Mouse (Mus musculus): Measurements from ENCODE around the gene Cenpa.
"Not testable (repeated sequence)": the region's sequence is repeated elsewhere in the genome, so short reads cannot be mapped to it uniquely, and the experiment has no call there.

Cenpa gene

DNA sequence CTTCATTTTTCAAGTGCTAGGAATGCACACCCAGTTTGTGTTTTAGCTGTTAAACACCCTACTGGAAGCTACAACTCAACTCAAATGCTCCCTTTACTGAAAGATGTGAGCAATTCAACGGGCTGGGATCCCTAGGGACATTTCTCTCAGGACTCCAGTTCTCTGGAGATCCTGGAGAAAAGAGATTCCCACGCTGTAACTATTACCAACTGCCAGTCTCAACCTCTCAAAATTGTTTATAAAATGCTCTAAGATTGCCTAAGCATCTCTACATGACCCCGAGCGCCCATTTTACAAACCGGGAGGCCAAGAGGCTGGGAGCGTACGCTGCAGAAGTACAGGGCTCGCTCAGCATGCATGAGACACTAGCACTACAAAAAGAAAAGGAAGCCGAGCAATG, 19.2 kb upstream of the Cenpa start:
- no peak for DNase-seq (ENCODE audit: low read depth, low spot score)

DNA sequence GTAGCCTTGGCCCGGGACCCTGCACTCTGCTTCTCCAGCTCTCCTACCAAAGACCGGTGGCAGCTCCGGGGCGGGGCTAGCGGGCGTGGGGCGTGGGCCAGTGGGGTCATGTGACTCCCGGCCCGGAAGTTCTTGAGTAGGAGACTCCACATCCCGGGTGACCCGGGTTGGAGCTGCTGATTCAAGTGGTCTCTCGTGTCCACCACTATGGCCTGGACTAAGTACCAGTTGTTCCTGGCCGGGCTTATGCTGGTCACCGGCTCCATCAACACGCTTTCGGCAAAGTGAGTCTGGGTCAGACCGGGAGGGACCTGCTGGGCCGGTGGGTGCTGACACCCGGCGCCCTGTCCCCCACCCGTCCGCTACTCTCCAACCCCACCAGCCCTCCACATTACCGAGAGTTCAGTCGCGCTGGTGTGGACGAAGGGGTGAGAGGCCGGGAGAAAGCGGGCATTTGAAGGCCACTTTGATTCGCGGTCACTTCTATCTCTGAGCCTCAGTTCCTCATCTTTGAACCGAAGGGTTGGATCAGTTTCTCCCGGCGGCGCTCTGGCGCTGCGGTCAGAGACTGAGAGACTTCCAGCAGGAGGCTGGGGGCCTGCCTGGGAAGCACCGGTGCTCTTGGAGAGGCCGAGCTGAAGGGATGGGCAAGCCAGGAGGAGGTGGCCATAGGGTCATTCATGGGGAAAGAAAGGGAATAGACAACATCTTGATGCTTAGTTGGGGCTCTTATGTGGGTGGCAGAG, 18.6 kb upstream of the Cenpa start, which contains the start of gene Slc35f6:
TSS of gene Slc35f6 (plus strand) at position 119 of the 746 bp plus-strand sequence.
- DNase-seq (ENCODE audit: low read depth, low spot score): peak; percentile 76

DNA sequence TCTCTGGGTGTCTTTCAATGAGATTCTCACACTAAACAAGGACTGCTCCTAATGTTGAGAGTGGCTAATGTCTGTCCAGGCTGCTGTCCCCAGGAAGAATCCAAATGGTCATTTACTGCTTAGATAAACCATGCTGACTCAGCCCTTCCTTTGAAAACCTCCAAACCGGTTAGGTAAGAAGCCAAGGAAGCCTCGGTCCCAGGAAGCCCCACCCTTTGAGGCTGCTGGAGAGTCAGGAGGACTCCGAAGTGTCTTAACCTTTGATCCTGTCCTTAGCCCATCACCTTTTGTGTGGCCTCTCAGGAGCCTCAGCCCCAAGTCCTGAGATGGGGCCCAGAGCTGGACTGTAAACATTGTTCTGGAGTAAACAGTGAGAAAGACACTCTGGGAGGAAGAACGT, 17.0 kb upstream of the Cenpa start:
- DNase-seq (ENCODE audit: low read depth, low spot score): no peak

DNA sequence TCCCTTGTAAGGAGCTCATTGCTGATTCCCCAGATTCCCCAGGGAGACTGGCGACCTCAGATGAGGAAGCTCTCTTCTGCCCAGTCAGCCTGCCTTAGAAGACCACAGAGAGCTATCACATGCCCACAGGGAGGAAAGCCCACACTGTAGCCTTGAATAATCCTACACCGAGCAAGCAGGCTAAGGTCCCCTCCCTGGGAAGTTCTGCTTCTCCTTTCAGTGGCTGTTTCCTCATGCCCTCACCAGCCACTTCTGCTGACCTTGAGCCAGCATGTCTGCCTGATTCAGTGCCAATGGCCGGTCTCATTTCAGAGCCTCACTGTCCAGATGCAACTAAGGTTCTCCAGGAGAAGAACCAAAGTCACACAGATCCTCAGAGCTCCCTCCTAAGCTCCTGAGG, 15.8 kb upstream of the Cenpa start:
- peak; percentile 47 for DNase-seq (ENCODE audit: low read depth, low spot score)

DNA sequence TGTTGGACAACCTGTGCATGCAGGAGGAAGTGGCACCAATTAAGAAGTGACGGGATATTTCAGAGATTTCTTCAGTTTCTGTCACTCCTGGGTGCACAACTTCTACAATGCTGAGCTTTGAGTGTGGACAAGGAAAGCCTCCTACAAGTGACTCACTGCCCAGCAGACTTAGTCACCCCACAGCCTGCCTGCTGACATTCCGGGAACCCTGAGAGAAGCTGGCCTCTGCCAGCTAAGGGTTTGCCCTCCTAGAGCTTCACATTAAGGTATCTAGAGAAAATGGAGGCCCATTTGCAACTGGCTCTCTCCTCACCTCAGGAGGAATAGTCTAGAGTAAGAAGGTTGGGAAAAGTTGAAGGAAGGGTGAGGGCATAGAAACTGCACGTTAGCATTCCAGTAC, 15.0 kb upstream of the Cenpa start:
- no peak for DNase-seq (ENCODE audit: low read depth, low spot score)

DNA sequence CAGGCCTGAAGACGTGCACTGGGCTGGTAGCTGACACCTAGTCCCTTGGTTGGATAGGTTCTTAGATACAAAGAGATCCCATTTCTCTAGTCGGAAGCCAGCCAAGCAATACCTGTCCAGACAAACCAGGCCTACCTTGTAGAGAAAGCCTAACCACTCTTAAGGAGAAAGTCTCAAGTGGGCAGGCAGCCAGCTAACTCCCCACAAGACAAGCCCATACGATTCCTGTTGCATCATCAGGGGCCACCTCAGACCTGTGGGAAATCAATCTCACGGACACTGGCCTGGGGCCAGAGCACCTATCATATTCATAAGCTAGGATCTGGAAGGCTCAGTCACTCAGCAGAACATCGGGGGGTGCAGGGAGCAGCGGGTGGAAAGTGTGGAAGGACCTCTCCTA, 13.3 kb upstream of the Cenpa start:
- no peak for DNase-seq (ENCODE audit: low read depth, low spot score)

DNA sequence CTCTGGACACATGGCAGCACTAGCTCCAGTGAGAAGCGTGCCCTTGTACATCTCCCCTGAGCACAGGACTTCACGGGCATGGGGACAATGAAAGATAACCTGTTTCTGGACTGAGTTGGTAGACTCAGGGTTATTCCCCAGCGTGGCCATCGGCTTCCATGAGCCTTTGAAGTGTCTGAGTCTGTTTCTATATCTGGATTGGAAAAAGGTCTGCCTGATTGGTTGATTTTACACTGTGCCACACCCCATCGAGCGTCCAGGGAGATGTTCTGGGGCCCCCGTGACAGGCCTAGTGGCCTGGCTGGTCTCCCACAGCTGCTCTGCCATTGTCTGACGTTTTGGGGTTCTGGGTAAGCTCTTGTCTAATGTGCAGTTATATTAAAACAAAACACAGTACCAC, 11.5 kb upstream of the Cenpa start:
- DNase-seq (ENCODE audit: low read depth, low spot score): no peak

DNA sequence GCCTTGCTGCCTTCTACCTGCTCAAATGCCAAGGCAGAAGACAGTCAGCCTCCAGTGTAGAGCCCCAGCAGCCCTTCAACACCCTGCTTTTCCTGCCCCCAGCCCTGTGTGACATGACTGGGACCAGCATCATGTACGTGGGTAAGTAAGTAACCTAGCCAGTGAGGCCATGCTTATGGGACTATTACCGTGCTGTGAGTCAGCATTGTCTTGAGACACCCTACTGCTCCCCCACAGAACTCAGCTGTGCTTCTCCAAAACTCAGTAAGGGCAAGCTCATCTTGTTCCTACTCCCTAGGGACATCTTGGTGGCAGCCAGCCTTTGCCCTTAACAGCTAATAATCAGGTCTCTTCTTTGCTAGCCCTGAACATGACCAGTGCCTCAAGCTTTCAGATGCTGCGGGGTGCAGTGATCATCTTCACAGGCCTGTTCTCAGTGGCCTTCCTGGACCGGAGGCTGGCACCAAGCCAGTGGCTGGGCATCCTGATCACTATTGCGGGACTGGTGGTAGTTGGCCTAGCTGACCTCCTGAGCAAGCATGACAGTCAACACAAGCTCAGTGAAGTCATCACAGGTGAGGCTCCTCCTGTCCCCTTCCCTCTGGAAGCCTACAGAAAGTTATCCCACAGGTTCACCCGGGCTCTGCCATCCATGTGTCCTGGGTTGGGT, 10.9 kb upstream of the Cenpa start:
- no peak for DNase-seq (ENCODE audit: low read depth, low spot score)

DNA sequence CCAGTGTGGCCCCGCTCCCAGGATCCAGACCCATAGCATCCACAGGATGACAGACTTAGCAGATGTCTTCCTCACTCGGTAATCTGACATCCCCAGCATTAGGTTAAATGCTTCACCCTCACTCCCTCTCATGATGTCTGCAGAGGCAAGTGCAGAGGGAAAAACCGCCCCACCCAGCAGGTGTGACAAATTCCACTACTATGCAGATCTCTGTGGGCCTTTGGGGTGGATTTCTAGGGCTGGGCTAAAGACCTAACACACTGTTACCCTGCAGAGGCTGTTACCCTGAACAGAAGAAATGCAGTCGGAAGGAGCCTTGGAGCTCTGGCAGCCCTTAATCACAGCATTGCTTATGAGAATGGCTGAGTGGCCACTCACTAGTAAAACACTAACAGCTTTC, 7.5 kb upstream of the Cenpa start:
- DNase-seq (ENCODE audit: low read depth, low spot score): no peak

DNA sequence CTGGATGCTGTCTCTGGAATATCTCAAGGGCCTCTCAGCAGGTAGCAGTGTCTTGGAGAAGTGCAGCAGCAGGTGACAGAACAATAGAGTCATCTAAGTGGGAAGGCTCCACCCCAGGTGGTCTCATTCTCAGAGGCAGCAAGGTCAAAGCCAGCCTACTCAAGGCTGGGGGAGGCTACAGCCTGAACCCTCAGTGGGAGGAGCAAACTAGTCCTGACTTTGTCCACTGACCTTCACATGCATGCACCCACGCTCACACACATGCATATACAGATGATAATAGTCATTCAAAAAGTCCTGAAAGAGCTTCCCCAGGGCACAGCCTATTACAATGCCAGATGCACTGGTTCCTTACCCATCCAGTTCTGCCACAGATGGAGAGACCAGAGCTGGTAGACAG, 6.3 kb upstream of the Cenpa start:
- DNase-seq (ENCODE audit: low read depth, low spot score): no peak

DNA sequence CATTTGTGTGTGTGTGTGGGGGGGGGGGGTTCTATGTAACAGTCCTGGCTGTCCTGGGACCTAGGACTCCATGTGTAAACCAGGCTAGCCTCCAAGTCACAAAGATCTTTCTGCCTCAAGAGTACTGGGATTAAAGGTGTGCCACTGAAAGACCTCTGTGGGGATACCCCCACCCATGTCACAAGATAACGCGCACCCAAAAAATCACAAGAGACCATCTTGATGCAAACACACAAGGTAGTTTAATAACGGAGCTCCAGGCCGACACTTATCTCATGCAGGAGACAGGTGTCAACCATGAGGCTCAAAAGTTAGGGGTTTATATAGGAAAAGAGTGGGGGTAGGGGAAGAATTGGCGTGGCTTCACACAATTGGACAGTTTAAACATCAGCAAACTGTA, 5.8 kb upstream of the Cenpa start:
- DNase-seq (ENCODE audit: low read depth, low spot score): no peak

DNA sequence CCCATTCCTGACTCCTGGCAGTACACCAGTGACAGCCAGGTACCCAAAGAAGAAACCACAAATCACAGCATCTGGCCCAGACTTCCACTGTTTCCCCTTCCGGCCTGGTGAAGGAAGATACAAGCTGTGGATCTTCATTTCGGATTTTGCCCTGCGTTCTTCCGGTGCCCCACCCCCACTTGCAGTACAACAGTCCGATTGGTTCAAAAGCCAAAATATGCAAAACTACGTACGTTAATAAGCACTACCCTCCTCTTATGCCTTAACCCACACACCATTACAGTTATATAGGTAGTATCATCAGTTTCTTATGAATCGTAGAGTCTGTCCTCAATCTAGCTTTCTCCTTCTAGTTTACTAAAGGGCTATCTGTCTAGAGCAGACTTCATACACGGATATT, 1.2 kb upstream of the Cenpa start:
- DNase-seq (ENCODE audit: low read depth, low spot score): no peak

DNA sequence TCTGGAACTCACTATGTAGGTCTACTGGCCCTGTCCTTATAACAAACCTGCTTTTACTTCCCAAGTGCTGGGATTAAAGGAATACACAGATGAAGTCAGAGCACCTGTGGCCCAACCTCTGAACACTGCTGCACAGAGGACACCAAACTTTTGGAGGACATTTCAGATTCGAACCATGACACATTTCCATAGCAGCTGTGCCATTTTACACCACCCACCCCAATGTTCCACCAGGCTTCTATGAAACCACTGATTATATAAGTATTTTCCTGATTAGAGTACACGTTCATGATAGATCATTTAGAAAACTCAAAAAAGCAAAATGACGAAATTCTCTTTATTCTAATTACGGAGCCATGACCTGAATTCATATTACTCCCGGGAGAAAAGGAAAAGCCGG, 609 bp upstream of the Cenpa start:
- no peak for DNase-seq (ENCODE audit: low read depth, low spot score)

DNA sequence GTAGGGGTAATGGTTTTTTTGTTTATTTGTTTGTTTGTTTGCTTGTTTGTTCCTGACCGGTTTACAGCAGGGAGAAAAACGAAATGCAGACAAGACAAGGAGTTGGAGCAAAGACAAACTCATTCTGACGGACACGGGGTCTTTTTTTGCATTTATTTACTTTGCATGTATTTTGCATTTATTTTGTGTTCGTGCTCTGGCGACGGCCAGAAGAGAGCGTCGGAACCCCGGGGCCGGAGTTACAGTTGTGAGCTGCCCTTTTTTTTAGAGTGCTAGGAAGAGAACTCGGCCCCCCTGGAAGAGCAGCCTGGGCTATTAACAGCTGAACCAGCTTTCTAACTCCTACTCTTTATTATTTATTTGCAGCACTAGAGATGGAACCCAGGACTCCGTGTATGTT, 638 bp downstream of the Cenpa start:
- DNase-seq (ENCODE audit: low read depth, low spot score): no peak

DNA sequence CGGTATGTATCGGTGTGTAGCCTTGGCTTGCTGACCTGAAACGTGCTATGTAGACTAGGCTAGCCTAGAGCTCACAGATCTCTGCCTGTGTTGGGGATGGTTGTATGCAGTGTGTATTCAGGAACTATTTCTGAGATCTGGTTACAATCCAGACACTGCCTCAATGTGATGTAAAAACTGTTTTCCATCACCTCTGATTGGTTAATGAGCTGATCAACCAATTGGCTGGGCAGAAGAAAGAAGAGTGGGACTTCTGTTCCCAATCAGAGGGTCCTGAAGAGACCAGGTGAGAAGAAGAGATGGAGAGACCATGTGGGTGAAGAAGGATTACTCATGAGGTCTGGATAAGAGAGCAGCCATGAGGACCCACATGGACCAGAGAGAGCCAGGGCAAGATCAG, 1.1 kb downstream of the Cenpa start:
- DNase-seq (ENCODE audit: low read depth, low spot score): no peak

DNA sequence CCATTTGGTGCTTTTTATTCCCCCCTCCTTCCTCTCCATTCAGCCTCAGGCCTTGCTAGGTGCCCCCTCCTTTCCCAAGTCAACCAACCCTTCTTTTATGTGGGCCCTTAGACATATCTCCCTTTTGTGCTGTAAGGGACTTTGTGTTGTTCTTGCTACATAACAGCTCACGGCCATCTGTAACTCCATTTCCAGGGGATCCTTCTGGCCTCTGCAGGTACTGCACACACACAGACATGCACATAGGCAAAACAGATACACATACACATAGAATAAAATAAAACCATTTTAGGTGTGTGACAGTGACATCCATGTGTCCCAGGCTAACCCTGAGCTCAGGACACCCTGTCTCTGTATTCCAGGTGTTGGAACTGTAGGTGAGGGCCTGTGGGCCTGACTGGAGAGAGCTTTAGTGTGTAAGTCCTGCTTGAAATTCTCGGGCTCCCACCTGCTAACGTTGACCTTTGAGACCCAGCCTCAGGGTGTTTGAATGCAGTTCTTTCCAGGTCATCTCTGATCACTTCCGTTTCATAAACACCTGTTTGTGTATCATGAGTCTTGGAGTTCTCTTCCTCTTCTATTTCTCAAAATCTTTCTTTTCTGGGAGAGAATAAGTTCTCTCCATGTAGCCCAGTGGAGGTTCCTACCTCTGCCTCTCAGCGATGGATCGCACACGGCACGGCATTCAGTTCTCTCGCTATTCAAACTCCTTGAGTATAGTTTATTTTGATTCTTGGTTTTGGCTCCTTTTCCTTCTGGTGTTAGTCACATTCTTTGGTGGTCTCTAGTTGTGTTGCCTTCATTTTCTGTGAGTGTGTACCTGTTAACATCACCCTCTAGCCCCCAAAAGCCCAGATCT, 2.3 kb downstream of the Cenpa start:
- DNase-seq (ENCODE audit: low read depth, low spot score): no peak

DNA sequence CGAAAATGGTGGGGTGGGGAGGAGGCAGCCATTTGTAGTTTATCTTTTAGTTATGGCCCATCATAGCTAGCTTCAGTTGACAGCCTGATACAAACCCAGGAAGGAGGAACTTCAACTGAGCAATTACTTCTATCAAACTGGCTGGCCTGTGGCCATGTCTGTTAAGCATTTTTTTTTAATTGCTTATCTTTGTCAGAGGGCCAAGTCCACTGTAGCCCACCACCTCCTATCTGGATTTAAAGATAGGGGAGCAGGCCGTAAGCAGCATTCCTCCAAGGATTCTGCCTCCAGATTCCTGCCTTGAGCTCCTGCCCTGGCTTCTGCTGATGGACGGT, 2.9 kb downstream of the Cenpa start:
- no peak for DNase-seq (ENCODE audit: low read depth, low spot score)

DNA sequence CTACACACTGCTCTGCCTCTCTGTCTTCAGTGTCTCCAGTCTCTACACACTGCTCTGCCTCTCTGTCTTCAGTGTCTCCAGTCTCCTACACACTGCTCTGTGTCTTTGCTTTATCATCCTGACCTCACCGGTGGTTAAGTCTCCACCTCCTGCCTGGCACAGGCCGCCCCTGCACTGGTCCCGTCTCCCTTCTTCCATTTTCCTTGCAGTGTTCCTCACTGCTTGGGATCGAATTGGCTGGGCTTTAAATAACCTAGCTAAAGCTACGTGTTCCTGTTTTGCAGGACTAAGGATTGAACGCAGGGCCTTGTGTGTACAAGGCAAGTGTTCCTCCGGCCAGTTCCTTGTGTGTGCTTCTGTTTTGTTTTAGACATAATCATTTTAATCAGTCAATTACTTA, 3.5 kb downstream of the Cenpa start:
- no peak for DNase-seq (ENCODE audit: low read depth, low spot score)

DNA sequence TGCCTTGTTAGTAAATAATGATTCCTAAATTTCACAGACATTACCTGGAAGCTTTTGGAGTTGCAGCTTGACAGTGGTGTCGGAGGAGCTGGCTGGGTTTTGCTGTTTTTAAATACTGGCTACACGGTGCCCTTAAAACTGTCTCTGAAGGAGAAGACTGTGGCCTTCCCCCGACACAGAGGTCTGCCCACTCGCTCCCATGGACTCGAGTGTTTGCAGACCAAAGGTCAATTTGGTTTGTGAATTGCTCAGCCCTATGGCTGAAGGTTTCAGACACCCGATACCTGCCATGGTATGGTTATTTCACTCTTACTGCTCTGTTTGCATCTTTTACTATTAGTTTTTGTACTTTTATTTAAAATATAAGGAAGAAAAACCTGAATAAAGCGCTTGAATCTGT, 7.4 kb downstream of the Cenpa start:
- no peak for DNase-seq (ENCODE audit: low read depth, low spot score)

DNA sequence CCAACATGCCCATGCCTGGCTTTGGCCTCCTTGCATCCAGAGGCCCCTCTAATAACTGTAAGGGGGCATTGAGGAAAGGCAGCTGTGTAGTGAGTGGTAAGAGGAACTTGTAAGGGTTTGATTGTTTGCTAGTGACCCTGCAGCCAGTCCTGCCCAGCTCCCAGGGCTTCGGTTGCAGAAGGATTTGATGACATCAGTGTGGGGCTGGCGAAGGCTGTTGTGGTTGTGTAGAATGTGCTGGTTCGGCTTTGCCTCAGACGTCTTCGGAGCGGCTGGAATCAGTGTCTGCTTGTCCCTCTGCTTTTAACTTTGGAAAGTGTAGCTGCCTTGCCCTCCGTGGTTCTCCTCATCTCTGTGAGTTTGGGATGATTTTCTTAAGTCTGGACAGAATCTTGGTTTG, 10.2 kb downstream of the Cenpa start:
- no peak for DNase-seq (ENCODE audit: low read depth, low spot score)

DNA sequence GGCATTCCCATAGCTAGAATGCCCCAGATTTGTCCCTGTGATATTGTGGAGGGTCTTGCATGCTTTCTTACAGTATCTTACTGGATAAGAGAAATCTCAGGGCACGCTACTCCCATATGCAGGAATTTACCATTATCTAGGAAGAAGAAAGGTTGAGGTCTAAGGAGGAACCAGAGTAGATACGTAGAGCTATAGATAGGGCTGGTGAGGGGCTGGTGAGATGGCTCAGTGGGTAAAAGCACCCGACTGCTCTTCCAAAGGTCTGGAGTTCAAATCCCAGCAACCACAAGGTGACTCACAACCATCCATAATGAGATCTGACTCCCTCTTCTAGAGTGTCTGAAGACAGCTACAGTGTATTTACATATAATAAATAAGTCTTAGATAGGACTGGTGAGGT, 11.5 kb downstream of the Cenpa start:
- not testable (repeated sequence) for DNase-seq (ENCODE audit: low read depth, low spot score)

DNA sequence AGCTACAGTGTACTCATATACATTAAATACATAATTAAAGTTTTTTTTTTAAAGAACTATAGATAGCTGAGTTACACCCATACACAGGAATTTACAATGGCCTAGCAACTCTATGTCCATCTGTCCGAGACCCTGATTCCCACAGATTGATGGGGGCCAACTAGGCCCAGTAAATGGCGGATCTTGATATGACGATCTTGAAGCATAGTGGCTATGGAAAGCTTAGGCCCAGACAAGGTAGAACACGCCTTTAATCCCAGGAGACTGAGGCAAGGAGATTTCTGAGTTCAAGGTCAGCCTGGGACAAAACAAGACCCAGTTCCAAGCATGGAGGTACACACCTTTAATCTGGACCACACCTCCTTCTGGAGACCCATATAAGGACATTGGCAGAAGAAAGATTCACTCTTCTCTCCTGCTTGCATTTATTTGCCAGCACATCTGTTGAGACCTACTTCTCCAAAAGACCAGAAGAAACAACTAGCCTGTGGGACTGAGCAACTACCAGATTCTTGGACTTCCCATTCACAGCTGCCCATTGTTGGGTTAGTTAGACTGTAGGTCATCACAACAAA, 12.2 kb downstream of the Cenpa start:
- DNase-seq (ENCODE audit: low read depth, low spot score): no peak
